Mouse (Mus musculus) gonadal fat pad, adult 2 months (tissue): Measurements from ENCODE around the gene Akap13. TPM values are rescaled to one million over a fixed set of nuclear protein-coding genes. Genes with fewer than 3 reads are reported as not detected.

Source experiments
- DNase-seq: peaks from one replicate; pipeline ENCODE4 v3.0.0-alpha.2; 2012; ENCODE audit warnings: low read depth
- polyA plus RNA-seq: library from polyadenylated mRNA; depleted of rRNA; stranded (reverse); fragments of >200 nt; gene quantifications from 2 replicates; pipeline ENCODE4 v1.2.3, GENCODE M21; 2012

Gene Akap13
- polyA plus RNA-seq, 1 experiment, result 16.4 TPM

DNA sequence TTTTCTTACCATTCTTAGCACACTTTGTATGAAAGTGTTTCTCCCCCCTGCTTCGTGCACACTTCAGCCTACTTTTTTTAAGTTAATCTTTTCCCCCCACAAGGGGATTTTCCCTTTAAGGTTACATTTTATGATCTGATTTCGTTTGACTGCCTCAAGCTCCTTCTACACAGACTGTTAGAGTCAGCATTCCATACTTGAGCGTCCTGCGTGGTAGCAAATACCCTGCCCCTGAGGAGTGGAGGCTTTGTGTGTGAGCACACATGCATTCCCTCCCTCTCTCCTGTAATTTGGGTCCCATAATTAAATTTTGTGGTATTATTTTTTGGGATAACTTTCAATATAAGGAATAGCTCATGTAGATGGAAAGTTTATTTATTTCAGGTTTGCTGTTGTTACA is 103.8 kb downstream of the Akap13 start:
- no peak for DNase-seq

DNA sequence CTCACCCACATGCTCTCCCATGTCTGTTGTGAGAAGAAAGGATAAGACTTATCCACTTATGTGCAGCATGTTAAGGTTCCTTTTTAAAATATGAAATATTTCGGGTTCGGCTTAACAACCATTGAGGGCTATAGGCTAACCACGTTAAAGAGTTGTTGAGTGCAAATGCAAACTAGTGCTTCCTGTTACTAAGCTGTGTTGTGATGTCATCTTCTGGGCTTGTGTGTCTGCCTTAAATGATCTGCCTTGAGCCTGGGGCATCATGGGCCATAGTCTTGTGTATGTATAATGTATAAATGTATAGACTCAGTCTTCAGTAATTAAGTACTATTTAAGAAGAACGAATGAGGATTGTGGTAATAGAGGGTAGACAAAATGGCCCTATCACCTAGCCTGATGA is 104.6 kb downstream of the Akap13 start:
- DNase-seq, result no peak

DNA sequence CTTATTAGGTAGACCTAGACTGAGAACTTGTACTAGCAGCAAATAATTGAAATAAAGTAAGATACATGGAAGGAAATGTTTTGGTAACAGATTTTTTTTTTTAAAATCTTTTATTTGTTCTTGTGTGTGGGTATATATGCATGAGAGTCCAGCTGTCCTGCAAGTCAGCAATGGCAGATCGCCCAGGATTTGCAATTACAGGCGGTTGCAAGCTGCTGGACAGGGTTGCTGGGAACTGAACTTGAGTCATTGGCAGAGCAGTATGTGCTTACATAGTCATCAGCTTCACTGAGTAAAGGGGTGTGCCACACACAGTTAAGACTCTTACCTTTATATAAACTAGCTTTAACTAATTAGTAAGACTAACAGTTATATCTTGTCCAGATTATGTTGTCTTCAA is 105.2 kb downstream of the Akap13 start:
- no peak for DNase-seq

DNA sequence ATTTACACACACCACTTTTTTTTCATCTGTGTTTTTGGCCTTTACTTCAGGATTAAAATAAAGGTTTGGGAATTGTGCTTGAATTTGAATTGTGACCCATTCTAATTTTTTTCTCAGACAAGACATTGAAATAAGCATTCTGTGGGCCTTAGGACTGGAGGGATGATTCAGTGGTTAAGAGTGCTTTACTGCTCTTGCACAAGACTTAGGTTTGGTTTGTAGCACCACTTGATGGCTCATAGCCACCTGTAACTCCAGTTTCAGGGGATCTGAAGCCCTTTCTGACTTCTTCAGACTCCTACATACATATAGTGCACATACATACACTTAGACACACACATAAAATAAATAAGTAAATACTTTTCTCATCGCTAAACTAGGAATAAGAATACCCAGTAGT is 105.8 kb downstream of the Akap13 start:
- DNase-seq, result no peak

DNA sequence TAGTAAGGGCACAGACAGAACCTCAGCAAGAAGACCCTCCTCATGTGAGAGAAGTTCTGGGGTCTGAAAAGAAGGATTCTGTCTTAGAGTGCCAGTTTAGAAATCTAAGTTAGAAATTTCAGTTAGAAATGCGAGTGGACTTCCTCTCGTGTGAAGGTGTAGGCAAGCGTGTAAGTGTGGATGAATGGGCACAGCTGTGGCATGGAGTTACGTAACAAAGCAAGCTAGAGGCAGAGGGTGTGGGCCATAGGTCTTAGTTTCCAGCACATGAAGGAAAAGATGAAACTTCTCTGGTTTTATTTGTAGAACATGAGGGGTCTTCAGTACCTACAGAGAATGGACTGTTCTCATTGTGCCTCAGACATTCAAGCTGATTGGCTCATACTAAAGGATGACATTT is 112.9 kb downstream of the Akap13 start:
- DNase-seq, result no peak

DNA sequence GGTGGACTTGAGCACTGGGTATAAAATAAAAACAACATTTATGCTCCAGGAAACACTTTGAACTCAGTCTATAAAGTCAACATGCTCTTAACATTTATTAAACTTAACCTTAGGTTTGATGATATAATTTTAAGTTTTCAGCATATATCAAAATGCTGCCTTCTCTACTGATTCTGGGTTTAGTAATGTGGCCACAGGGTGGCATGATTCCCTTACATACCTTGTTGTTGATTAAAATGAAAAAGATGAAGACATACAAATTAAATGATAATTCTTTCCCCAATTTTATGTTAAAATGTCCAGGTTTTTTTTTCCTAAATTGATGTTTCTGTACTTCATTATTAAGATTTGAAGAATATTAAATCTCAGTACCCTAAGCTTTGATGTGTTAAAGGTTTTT is 113.5 kb downstream of the Akap13 start:
- DNase-seq, result no peak

DNA sequence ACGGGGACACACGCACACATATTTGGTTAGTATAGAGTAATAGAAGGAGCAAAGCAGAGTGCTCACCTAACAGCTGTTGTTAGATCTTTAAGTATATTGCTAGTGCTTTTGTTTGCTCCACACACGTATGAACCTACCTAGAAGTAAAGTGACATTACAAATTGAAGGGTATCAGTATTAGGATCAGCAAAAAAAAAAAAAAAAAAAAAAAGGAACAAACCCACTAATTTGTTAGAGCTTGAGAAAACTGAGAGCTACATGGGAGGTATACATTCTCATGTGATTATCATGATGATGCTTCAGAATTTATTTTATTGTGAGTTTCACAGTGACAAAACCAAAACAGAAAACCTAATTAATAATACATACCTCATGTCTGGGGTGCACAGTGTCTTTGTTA is 114.9 kb downstream of the Akap13 start:
- DNase-seq, result no peak

DNA sequence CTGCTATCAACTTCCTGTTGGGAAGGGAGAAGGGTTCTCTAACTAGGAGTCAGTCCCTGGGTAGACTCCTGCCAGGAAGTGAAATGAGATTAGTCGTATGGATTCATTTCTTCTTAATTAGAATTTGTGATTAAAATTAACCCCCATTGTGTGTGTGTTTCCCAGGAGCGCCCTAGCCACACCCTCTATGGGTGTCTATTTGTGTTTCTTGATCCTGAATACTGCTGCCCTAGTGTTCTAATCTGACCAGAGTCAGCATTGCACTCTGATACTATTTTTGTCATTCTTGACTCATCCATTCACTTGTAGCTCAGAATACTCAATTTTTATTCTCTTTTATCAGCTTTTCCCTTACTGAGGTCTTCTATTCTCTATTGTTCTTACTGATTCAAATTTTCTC is 115.7 kb downstream of the Akap13 start:
- DNase-seq, result no peak

DNA sequence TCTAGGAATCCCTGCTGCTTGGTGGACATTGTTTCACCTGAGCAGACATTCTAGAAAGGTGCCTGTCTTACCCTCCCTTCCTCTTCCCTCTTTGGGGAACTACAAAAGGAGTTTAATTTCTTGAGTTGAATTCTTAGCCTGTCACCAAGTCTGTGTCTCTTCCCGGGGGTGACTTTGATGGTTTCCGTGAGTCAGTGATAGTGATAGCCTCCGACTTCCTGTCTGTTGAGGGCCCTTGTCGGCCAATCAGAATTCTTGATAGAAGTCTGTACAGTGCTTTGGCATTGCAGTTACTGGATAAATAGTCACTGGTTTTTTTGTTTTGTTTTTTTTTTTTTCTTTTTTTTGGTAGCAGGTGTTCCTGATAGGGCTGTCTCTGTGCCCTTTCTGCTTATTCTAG is 116.8 kb downstream of the Akap13 start:
- DNase-seq, result no peak

DNA sequence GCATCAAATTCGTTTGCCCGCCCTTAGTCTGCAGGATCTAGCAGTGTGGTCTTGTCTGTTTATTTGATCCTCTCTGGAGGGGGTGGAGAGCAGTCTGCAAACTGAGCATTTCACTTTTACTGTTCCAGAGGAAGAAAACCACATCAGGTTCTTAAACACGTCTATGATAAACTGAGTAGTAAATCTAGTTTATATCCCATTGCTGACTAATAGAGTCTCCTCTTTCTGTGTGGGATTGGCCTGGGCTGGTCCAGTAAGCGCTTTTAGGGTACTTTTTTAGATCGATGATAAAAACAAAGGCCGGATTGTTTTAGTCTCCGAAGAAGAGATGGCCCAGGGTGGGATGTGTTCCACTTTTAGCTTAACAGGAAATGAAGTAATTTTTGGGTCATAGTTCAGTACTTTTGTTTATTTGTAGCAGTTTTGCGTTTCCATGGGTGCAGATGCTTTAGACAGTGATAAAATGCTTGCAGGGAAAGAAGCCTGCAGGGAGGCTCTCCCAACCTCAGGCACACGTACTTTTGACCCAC is 119.9 kb downstream of the Akap13 start:
- DNase-seq, result no peak

DNA sequence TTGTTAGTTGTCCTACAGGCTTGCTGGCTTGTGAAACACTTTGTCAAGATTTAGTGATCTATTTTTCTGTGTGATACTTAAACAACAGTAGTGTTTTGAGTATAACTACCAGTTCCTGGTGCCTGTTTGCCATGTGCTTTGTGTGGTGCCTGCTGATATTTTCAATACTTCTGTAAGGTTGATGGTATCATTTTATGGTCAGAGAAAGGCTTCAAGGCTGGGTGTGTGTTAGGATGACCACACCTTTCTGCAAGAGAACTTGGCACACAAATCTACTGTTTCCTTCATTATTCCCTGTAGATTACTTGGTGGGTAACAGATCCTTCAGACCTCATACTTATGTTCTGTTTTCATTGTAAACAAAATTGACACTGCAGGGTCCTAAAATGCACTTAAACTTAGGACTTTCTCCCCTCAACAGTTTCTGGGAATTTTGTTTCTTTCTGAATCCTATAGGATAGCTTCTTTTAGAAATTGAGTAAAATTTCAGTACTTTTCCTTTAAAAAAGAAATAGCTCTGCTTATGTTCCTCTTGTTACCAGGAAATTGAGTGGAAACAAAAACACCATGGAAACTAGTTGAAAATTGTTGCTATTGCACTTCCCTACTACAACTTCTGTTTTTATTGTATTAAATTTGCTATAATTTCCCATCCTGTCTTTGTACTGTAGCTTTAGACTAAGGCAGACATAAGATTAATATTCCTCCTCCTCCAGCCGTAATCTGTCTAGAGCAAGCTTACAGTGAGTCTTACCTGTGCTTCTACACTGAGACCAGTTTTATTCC is 120.7 kb downstream of the Akap13 start:
- DNase-seq, result no peak

DNA sequence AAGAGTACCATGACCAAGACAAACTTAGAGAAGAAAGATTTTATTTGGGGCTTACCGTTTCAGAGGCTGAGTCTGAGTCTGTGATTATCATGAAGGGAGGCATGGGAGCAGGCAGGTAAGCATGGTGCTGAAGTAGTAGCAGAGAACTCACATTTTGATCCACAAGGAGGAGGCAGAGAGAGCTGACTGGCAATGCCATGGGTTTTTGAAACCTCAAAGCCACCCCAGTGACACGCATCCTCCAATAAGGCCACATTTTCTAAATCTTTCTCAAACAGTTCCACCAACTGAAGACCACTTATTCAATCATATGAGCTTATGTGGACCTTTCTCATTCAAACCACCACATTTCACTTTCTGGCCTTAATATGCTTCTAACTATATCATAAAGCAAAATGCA is 121.5 kb downstream of the Akap13 start:
- no peak for DNase-seq

DNA sequence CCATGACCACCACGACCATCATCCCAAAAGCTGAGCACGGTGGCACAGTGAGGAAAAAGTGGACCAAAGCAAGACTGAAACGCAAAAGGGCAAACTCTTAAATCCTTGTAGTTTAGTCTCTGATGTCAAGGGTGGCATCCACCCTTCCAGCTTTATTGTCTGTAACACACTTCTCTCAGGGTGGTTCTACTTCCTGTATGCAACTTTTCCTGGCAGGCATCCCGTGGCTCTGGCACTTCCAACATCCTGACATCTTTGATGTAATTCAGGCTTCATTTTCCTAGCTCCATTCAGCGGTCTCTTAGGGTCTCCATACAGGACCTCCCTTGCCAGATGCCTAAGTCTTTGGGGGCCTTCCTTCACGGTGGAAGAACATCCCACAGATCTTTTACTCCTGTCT is 122.0 kb downstream of the Akap13 start:
- DNase-seq, result no peak

DNA sequence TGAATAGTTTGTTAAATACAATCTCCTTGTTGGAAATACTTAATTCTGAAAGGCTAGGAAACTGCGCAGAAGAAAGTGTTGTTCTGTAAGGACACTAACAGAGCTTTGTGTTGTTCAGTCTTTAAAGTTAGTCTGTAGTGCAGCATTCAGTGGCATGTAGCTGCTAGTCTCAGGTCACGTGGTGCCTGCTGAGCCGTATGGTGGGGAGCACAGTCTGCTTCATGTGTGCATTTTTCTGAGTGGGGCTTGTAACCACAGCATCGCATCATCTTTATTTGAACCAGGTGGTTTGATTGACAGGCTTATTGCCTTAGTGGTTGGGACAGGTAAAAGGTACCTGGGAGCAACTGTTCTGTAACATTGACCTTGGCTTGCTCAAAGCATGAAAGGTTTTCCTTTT is 123.3 kb downstream of the Akap13 start:
- DNase-seq, result no peak

DNA sequence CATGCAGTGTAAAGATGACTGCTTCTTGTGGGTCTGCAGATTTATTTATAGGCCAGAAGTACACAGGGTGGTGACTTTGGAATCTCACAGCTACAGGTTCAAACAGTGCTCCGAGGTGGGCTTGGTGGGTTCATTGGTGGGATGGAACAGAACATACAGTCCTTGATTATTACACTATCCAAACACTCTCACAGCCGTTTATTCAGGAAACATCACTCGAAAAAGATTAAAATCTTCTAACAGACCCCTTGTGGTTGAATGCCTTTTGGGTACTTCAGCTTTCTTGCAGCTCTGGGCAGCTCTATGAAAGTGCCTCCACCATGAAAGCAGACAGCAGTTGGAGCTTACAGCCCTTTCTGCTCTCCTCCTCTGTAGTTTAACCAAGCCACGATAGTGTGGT is 126.8 kb downstream of the Akap13 start:
- DNase-seq, result no peak

DNA sequence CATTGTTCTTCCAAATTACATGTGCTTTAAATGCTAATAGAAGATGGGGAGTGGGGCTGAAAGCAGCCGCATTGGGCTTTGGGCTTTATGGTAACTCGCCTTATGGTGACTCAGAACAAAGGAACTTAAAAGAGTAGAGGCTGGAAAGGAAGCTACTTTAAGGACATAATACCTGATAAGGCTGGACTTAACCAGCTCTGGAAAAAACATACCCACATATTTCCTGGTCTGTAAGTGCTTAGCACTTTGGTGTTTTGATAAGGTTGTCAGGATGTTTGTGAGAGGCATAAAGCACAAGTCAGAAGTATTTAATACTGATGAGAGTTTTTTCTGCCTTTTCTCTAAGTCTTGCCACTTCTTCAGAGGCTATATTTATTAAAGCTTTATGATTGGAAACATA is 128.8 kb downstream of the Akap13 start:
- no peak for DNase-seq

DNA sequence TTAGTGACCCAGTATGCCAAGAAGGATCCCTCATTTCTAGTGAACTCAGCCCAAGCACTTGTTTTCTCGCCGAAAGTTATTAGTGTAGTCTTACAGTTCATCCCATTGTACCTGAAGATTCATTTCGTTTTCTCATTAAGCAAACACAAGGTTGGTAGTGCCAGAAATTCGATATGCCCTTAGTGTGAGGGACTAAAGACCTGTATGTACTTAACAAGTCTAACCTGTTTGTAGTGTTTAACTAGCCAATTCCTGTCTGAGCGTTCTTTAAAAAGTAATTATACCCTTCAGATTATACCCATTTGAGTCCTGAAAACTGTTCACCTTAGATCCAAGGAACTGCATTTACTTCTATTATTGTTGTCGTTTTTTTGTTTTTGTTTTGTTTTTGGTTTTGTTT is 130.1 kb downstream of the Akap13 start:
- no peak for DNase-seq

DNA sequence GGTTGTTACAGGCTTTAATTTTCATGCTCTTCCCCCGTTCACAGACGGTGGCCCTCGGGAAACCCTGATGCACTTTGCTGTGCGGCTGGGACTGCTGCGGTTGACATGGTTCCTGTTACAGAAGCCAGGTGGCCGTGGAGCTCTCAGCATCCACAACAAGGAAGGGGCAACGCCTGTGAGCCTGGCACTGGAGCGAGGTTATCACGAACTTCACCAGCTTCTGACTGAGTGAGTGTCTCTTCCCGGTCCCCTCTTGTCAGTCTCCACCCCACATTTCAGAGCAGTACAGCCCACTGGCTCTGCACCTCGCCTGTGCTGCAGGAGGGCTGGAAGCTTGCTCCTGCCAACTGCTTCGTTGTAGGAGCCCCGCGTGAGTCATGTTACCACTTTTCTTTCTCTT is 130.8 kb downstream of the Akap13 start:
- no peak for DNase-seq

DNA sequence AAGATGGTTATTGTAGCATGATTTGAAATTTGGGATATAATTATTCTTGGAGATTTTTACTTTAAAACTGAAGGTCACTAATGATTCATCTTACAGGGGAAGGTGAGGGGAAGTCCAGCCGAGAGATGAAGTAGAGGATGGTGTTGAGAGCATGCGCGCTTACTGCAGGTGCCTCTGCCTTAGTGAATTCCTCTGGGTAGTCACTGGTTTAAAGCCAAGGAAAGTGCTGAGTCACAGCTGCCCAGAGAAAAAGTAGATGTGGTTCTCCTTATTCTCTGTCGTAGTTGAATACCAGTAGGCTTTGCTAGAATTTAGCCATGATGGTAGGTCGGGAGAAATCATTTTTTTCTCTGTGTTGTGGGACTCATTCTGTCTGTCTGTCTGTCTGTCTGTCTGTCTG is 132.4 kb downstream of the Akap13 start:
- DNase-seq, result no peak

DNA sequence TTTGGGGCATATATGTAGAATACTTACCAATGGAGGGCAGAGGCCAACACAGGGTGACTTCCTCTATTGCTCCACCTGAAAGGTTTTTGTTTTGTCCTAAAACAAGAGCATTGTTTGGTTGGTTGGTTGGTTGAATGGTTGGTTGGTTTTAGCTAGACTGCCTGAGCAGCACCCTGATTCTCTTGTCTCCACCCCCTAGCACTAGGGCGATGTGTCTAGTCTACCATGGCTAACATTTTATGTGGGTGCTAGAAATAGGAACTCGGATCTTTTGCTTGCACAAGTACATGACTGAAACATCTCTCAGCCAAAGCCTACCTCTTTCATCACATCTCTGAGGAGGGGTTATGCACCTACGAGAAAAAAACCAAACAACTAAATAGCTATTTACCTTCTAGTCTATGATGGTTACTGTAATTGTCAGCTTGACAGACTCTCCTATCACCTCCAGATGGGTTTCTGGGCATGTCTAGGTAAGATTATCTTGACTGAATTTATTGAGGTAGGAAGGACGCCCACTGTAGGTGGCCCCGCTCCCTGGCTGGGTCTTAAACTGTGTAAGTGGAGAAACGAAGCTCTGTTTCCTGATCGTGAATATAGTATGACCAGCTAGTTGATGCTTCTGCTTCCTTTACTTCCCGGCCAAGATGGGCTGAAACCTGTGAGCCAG is 134.1 kb downstream of the Akap13 start:
- no peak for DNase-seq

DNA sequence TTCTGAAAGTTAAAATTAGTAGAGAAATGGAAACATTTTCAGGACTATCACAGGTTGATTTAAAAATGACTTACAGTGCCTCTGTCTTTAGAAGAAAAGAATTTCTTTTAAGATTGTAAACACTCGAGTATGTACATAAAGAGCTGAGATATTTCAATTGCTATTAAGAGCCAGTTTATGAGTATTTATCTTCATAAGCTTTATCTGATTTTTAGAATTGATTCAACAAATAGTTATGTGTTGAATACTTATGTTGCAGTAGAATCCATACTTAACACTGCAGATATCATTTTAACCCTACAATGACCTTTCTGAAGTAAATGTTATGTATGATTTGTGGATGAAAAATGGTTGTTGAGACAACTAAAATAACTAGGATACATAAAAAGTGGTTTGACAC is 136.6 kb downstream of the Akap13 start:
- no peak for DNase-seq

DNA sequence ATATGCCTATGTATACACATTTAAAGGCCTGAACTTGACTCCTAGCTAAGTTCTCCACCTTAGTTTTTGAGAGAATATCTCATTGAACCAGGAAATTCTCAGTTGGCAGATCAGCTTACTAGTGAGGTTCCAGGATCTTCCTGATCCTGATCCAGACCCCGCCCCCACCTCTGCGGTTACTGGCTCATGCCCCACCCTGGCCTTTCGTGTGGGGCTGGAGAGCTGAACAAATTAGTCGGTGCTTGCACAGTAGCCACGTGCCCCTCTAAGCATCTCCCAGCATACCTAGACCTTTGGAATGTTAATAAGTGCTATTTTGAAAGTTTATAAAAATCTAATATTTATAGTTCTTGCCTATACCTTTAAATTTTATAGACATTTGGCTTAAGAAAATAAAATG is 139.5 kb downstream of the Akap13 start:
- DNase-seq, result no peak

DNA sequence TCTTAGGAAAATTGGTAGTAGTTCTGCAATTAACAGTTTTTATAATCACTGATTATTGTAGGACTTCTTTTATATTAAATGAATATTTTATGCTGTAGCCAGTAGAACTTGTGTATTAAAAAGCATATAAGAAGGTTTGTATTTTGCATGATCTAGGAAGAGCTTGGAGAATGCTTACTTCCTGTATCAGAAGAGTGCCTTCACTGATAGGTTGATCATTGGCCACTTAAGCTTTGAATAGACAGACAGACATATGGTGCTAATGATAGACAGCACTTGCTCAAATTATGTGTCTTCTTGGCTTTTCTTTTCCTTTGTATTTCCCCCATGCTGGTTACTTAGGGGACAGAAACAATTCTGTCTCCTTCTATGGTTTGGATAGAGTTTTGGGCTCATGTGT is 139.9 kb downstream of the Akap13 start:
- DNase-seq, result no peak
